Mouse (Mus musculus) kidney, adult 2 months (tissue): ENCODE measurements around the gene Serpinh1.

ENCODE experiments used
- CTCF ChIP-seq: fragments of 200-500 bp; conservative IDR thresholded peaks from 2 replicates; pipeline ENCODE4 v1.5.1; 2011; ENCODE audit warnings: low read depth, mild to moderate bottlenecking, control low read depth, low read length, moderate library complexity, mixed read lengths; ENCODE audit not compliant: insufficient read depth, insufficient read length
- POLR2A ChIP-seq: fragments of 200-500 bp; IDR thresholded peaks from one replicate; pipeline ENCODE4 v1.6.1; 2011; ENCODE audit warnings: low read depth, low read length, control low read depth

GRCm38 (mm10) chr7:99351104-99351801, 1.8 kb downstream of the Serpinh1 start:
- TF ChIP-seq POLR2A (no peak), CTCF (no peak)
